Mouse (Mus musculus) bone marrow, adult 2 months (tissue): ENCODE measurements around the gene Samd13.

ENCODE experiments used
- CTCF ChIP-seq: fragments of 200-500 bp; IDR thresholded peaks from 2 replicates; pipeline ENCODE4 v1.5.1; 2011; ENCODE audit warnings: low read length, control low read depth; ENCODE audit not compliant: control insufficient read depth, insufficient read depth
- POLR2A ChIP-seq: fragments of 200-500 bp; IDR thresholded peaks from 2 replicates; pipeline ENCODE4 v1.6.1; 2011; ENCODE audit warnings: low read depth, mild to moderate bottlenecking, control low read depth, low read length, borderline replicate concordance; ENCODE audit not compliant: control insufficient read depth

DNA sequence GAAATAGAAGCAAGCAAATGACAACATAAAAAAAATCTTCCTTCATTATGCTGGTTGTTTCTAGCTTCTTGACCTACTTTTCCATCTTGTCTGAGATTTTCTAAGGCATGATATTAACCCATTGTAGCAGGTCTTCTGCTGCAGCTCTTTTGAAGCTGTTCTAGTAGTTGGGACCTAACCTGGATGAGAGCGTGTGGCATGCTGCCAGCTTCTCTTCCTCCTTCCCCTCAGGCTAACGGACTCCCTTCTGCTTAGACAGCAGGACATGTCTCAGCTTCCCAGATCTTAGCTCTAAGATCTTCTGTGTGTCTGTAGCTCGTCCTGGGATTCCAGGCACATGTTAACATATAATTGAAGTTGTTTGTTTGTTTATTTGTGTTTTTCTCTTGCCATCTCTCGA lies 34.3 kb upstream of the Samd13 start:
- TF ChIP-seq POLR2A: no peak
- TF ChIP-seq CTCF: no peak
